Mouse (Mus musculus) erythroblast, embryonic 14.5 days (primary cell): Measurements from ENCODE around the gene Maml3. TPM values are rescaled to one million over a fixed set of nuclear protein-coding genes. Genes with fewer than 3 reads are reported as not detected.
A peak's percentile ranks its signal among the peaks of the same experiment; 100 is the strongest.

Experiments used
- H3K27me3 ChIP-seq: 2 replicates; pipeline ENCODE4 v1.6.1; 2012; ENCODE audit warnings: inconsistent platforms; ENCODE audit not compliant: control insufficient read depth
- H3K36me3 ChIP-seq: 2 replicates; pipeline ENCODE4 v1.6.1; 2012; ENCODE audit warnings: mild to moderate bottlenecking, inconsistent platforms; ENCODE audit not compliant: control insufficient read depth
- H3K4me1 ChIP-seq: 2 replicates; pipeline ENCODE4 v1.6.1; 2012; ENCODE audit warnings: inconsistent platforms; ENCODE audit not compliant: control insufficient read depth
- H3K4me3 ChIP-seq: replicated peaks from 2 replicates; pipeline ENCODE3; 2012; ENCODE audit warnings: moderate library complexity, mild to moderate bottlenecking, inconsistent platforms
- H3K9me3 ChIP-seq: 2 replicates; pipeline ENCODE4 v1.6.1; 2012; ENCODE audit warnings: low read length, inconsistent platforms, mixed read lengths; ENCODE audit not compliant: control insufficient read depth
- GATA1 ChIP-seq: IDR thresholded peaks from 2 replicates; pipeline ENCODE4 v1.6.1; 2012; ENCODE audit warnings: low read length, inconsistent platforms, mixed read lengths
- TAL1 ChIP-seq: IDR thresholded peaks from 3 replicates; pipeline ENCODE4 v1.6.1; 2012; ENCODE audit warnings: low read length, inconsistent platforms, mixed read lengths
- polyA plus RNA-seq: library from polyadenylated mRNA; stranded (reverse); fragments of >175 nt; gene quantifications from 2 replicates; pipeline ENCODE4 v1.2.3, GENCODE M21; 2012

Gene Maml3
- polyA plus RNA-seq, 1 experiment: 0.04 TPM

GRCm38 (mm10) chr3:51649986-51650385, 454.9 kb downstream of the Maml3 start:
- no peak overlapping the region for H3K4me3 ChIP-seq
- H3K27me3 ChIP-seq: peaks cover 16% of the 10 kb centered on the region
- peaks cover 23% of the 10 kb centered on the region for H3K4me1 ChIP-seq
- TF ChIP-seq GATA1 (no peak), TAL1 (no peak)
- H3K36me3 ChIP-seq: no peaks in the 10 kb centered on the region
- H3K9me3 ChIP-seq: no peaks in the 10 kb centered on the region

- H3K4me1 ChIP-seq: peaks cover 23% of the 10 kb centered on the region
- H3K36me3 ChIP-seq: no peaks in the 10 kb centered on the region
- H3K9me3 ChIP-seq: no peaks in the 10 kb centered on the region; the same call in 1 of the 2 replicates
- TF ChIP-seq TAL1 (no peak), GATA1 (no peak)
- H3K4me3 ChIP-seq: no peak overlapping the region
- peaks cover 16% of the 10 kb centered on the region for H3K27me3 ChIP-seq
Measured at GRCm38 (mm10) chr3:51649426-51649825, 455.4 kb downstream of the Maml3 start.

- Histone ChIP-seq H3K27me3 (peaks cover 16% of the 10 kb centered on the region), H3K36me3 (no peaks in the 10 kb centered on the region), H3K9me3 (no peaks in the 10 kb centered on the region; the same call in 1 of the 2 replicates), H3K4me3 (no peak overlapping the region), H3K4me1 (peaks cover 16% of the 10 kb centered on the region)
- no peak for TF ChIP-seq TAL1
- no peak for TF ChIP-seq GATA1
Measured at GRCm38 (mm10) chr3:51648037-51648664, 456.7 kb downstream of the Maml3 start.

- Histone ChIP-seq H3K36me3 (no peaks in the 10 kb centered on the region), H3K27me3 (peaks cover 16% of the 10 kb centered on the region), H3K4me1 (peaks cover 8% of the 10 kb centered on the region), H3K9me3 (no peaks in the 10 kb centered on the region; the same call in 1 of the 2 replicates), H3K4me3 (no peak overlapping the region)
- TF ChIP-seq GATA1 (no peak), TAL1 (no peak)
Measured at GRCm38 (mm10) chr3:51647356-51647755, 457.5 kb downstream of the Maml3 start.

- no peak for TF ChIP-seq GATA1
- TF ChIP-seq TAL1: no peak
- Histone ChIP-seq H3K4me1 (peaks cover 6% of the 10 kb centered on the region; the same call in 1 of the 2 replicates), H3K27me3 (peaks cover 12% of the 10 kb centered on the region), H3K36me3 (no peaks in the 10 kb centered on the region), H3K4me3 (no peak overlapping the region), H3K9me3 (no peaks in the 10 kb centered on the region; the same call in 1 of the 2 replicates)
Measured at GRCm38 (mm10) chr3:51646301-51646700, 458.6 kb downstream of the Maml3 start.

GRCm38 (mm10) chr3:51645484-51645883, 459.4 kb downstream of the Maml3 start:
- Histone ChIP-seq H3K4me3 (no peak overlapping the region), H3K9me3 (no peaks in the 10 kb centered on the region; the same call in 1 of the 2 replicates), H3K27me3 (peaks cover 4% of the 10 kb centered on the region), H3K4me1 (peaks cover 6% of the 10 kb centered on the region; the same call in 1 of the 2 replicates), H3K36me3 (no peaks in the 10 kb centered on the region)
- no peak for TF ChIP-seq TAL1
- TF ChIP-seq GATA1: no peak

GRCm38 (mm10) chr3:51638260-51638659, 466.6 kb downstream of the Maml3 start:
- Histone ChIP-seq H3K4me3 (no peak overlapping the region), H3K27me3 (no peaks in the 10 kb centered on the region), H3K9me3 (peaks cover 6% of the 10 kb centered on the region), H3K36me3 (no peaks in the 10 kb centered on the region), H3K4me1 (peaks cover 8% of the 10 kb centered on the region)
- TF ChIP-seq GATA1: no peak
- no peak for TF ChIP-seq TAL1

GRCm38 (mm10) chr3:51637326-51637725, 467.6 kb downstream of the Maml3 start:
- Histone ChIP-seq H3K9me3 (peaks cover 8% of the 10 kb centered on the region), H3K4me1 (peaks cover 8% of the 10 kb centered on the region), H3K4me3 (no peak overlapping the region), H3K27me3 (no peaks in the 10 kb centered on the region), H3K36me3 (no peaks in the 10 kb centered on the region)
- TF ChIP-seq GATA1: no peak
- no peak for TF ChIP-seq TAL1

- H3K9me3 ChIP-seq: peaks cover 8% of the 10 kb centered on the region
- H3K4me1 ChIP-seq: peaks cover 8% of the 10 kb centered on the region
- H3K27me3 ChIP-seq: no peaks in the 10 kb centered on the region
- TF ChIP-seq GATA1 (no peak), TAL1 (no peak)
- H3K4me3 ChIP-seq: peak overlapping the region; percentile 51
- H3K36me3 ChIP-seq: no peaks in the 10 kb centered on the region
Measured at GRCm38 (mm10) chr3:51636700-51637099, 468.2 kb downstream of the Maml3 start.

- H3K27me3 ChIP-seq: no peaks in the 10 kb centered on the region
- TF ChIP-seq TAL1: no peak
- TF ChIP-seq GATA1: no peak
- H3K4me3 ChIP-seq: no peak overlapping the region
- peaks cover 8% of the 10 kb centered on the region for H3K4me1 ChIP-seq
- H3K36me3 ChIP-seq: no peaks in the 10 kb centered on the region
- peaks cover 8% of the 10 kb centered on the region for H3K9me3 ChIP-seq
Measured at GRCm38 (mm10) chr3:51635960-51636359, 468.9 kb downstream of the Maml3 start.

Other genes starting within 250 kb of the Maml3 start
- gene Foxo1, start 163.3 kb upstream of the Maml3 start, polyA plus RNA-seq: 0.01 and 0.02 TPM in 2 replicates